Mouse (Mus musculus): ENCODE measurements around the gene Aup1.

DNA sequence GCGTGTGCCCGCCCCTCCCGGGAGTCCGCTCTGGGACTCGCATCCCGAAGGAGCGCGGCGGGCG, 15.8 kb downstream of the Aup1 start, which contains the start of gene Tlx2:
- TF ChIP-seq MYOG (IDR thresholded peaks at IDR 0.05; ENCODE audit: control insufficient read depth, extremely low read depth, insufficient read length) (no peak), CTCF (IDR thresholded peaks at IDR 0.05; ENCODE audit: control insufficient read depth, insufficient read depth, insufficient read length) (no peak), CEBPB (IDR thresholded peaks at IDR 0.05; ENCODE audit: low read depth) (no peak), MAX (IDR thresholded peaks at IDR 0.05) (no peak), MYOD1 (IDR thresholded peaks at IDR 0.05; ENCODE audit: control insufficient read depth, insufficient read length, low read depth) (no peak), FOSL1 (IDR thresholded peaks at IDR 0.05; ENCODE audit: insufficient read depth, low read length, poor library complexity, severe bottlenecking) (no peak), USF1 (IDR thresholded peaks at IDR 0.05; ENCODE audit: low read depth) (no peak)

Measured in C2C12 (cell line).